Mouse (Mus musculus): Measurements from ENCODE around the gene Plekhg1. TPM values are rescaled to one million over a fixed set of nuclear protein-coding genes. Genes with fewer than 3 reads are reported as not detected.

The Plekhg1 gene
- total RNA-seq, 2 experiments from 2014 or later, result 19.6 to 20.2 TPM

DNA sequence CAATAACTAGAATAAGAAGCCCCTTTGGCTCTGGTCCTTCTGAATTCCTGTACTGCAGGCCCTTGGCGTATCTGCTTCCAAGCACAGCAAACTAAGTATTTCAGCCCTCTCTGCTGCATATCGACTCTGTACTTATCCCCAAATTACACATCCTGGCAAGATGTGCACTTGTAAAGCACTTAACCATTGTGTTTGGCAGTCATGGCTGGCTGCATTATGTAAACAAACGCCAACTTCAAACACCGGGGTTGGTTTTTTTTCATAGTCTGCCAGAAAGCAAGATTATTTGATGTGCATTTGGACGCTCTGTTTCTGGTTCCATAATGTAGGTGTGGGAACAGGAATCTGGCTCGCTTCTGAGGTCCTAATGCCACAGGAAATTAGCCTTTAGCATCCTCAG is 83.7 kb downstream of the Plekhg1 start:
- DNase-seq (ENCODE audit: low spot score in 2 of 2), result no peak

DNA sequence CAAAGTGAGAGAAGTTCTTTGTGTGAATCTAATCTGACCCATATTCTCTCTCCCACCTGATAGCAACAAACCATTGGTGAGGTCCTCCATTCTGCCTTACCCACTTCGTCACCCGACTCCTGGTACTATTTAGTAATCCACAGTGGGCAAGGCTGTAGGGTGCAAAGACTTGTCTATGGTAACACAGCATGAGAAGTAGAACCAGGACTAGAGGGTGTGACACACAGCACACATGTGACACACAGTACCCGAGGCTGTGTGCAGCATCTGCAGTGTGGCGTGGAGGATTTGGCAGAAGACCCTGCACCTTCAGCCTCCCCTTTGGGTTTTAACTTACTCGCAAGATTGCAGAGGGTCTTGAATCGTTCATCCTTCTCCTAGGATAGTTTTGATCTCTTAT is 85.9 kb downstream of the Plekhg1 start:
- DNase-seq (ENCODE audit: low spot score in 2 of 2), result no peak

DNA sequence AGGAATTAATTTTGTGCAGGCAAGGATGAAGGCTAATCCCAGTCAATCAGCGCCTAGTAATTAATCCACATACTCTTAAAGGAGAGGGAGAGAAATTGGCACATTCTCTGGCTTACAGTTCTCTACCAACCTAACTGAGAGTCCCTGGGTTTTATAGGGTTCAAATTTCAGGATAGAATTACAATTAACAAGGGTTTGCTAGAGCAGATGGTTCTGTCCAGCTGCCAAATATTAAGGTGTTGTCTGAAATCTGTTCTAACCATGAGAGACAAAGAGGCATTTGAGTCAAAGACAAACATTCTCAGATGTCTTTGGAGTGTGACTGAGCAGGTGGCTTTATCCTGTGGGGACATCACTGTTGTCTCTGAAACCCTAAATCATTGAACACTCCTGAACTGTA is 87.2 kb downstream of the Plekhg1 start:
- DNase-seq (ENCODE audit: low spot score in 2 of 2), result no peak

GRCm38 (mm10) chr10:3829472-3829871 is 89.3 kb downstream of the Plekhg1 start:
- DNase-seq (ENCODE audit: low spot score in 2 of 2), result peak in 1 of 2 experiments; percentile 17

DNA sequence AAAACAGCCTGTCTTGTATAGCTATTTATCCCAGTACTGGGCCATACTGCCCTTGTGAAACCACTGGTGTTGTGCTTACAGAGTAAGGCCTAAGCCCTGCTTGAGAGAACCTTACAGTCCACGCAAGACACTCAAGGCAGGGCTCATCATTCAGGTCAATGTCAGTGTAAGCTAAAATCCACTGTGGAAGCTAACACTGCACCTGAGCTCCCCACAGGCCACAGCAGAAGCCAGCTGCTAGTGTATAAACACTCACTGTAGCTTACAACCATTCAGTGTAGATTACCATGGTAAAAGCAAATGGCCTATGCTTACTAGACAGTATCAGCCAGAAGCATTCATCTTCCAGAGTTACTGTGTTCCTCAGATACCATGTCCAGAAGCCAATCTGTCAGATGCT is 90.5 kb downstream of the Plekhg1 start:
- DNase-seq (ENCODE audit: low spot score in 2 of 2), result no peak

DNA sequence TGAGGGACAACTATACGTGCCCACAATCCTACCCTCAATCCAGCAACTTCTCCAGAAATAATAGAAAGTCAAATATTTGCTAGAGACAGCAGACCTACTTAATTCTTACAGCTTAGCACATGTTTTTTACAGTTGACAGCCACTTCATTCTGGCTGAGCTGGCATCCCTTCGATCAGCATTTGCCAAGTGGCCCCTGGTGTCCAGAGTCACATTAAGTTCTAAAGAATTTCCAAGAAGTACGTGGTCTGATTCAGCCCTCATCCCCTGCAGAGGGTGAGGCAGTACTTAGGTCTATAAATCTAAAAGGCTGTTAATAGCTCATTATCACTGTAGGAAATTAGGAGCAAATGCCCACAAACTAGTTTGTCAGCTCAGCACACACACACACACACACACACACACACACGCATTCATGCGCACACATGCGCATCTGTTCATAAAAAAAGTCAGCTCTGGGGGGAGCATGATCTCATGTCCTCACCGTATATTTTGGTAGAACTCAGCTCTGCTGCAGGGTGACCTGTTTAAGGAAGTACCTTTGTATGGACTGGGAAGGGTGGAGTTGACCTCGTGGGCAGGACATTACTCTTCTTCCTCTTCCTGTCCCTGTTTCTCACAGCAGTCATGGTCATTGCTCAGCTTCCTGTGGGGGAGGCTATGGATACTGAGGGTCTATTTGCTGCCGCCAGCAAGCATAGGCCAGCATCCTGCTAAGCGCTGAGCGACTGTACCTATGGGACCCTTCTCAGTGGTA is 91.6 kb downstream of the Plekhg1 start:
- peak in 1 of 2 experiments; percentile 17 for DNase-seq (ENCODE audit: low spot score in 2 of 2)

GRCm38 (mm10) chr10:3834060-3834459 is 93.9 kb downstream of the Plekhg1 start:
- DNase-seq (ENCODE audit: low spot score in 2 of 2), result no peak

DNA sequence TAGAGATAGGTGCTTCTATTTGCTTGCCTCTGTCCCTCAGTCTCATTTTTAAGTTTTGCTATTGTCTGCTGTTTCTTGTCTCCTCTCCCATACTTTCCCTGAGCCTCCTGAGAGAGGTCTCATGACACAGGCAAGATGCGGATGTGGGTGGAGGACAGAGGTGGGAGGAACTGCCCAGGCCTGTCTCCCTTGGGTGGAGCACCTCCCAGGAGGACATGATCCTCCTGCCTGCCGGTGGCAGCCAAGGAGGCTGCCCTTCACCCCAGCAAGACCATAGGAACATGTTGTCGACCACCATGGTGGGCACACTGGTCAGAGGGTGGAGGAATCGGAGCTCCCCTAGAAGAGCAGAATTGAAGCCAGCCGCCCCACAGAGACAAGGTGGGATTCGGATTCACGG is 94.5 kb downstream of the Plekhg1 start:
- no peak for DNase-seq (ENCODE audit: low spot score in 2 of 2)

GRCm38 (mm10) chr10:3835616-3836015 is 95.5 kb downstream of the Plekhg1 start:
- peak; percentile 37 to 75 for DNase-seq (ENCODE audit: low spot score in 2 of 2)

DNA sequence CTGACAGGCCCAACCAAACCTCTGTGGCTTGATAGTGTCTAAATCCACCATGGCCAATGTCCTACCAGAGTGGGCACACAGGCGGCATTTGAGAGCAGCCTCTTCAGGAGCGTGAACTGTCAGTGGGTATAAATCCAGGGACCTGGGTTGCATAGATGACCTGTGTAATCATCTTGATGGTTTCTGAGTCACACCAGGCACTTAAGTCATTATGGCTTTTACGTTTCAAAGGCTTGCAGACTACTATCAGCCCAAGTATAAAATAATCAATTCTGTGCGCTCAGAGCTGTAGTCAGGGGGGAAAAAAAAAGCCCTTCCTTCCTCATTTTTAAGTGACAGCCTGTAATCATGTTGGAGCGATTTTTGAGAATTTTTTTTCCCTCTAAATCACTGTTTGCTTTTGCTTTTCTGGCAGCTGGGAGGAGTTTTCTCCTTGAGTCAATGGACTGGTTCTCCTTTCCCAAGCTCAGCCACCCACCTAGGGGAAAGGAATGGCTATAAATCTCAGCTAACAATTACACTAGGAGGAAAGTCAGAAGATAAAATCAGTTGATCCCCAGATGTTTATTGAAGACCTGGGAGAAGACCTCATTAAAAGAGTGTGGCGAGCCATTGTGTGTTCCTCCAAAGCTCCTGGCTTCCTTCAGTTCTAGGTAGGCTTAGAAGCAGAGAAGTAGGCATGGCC is 99.7 kb downstream of the Plekhg1 start:
- no peak for DNase-seq (ENCODE audit: low spot score in 2 of 2)

GRCm38 (mm10) chr10:3844430-3844829 is 104.3 kb downstream of the Plekhg1 start:
- DNase-seq (ENCODE audit: low spot score in 2 of 2), result no peak

GRCm38 (mm10) chr10:3847021-3847420 is 106.9 kb downstream of the Plekhg1 start:
- no peak for DNase-seq (ENCODE audit: low spot score in 2 of 2)

GRCm38 (mm10) chr10:3851461-3851860 is 111.3 kb downstream of the Plekhg1 start:
- DNase-seq (ENCODE audit: low spot score in 2 of 2), result no peak

DNA sequence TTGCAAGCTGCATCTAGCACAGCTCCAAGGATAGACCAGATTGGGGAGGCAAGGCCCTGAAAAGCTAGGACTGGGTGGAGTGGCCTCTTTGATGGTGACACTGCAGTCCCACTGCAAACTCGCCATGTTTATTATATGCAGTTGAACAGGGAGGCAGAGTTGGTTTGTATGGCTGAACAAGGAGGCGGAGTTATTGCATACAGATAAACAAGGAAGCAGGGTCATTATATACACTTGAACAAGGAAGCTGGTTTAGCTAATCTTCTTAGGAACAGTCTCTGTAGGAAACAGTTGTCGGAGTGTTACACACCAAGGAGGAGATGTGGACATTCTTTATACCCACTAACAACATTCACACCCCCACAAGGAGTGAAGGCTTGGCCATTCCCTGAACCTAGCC is 112.6 kb downstream of the Plekhg1 start:
- no peak for DNase-seq (ENCODE audit: low spot score in 2 of 2)

GRCm38 (mm10) chr10:3857912-3858311 is 117.7 kb downstream of the Plekhg1 start:
- DNase-seq (ENCODE audit: low spot score in 2 of 2), result no peak

DNA sequence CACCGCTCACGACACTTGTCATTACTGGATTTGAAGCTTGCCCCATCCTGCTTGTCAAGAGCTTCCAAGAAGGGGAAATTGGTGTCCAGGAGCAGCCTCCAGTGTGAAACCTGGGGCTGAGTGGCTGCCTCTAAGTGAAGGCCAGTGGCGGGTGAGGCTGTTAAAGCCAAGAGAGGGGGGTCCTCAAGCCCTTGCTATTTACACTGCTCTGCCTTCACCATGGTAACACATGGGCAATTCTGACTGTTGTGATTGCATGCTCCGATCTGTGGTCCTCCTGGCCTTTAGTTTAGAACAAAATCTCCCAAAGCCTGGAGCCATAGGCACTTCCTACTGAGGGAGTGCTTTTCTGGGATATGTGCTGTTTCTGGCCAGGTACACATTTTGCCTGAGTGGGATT is 118.3 kb downstream of the Plekhg1 start:
- DNase-seq (ENCODE audit: low spot score in 2 of 2), result no peak

DNA sequence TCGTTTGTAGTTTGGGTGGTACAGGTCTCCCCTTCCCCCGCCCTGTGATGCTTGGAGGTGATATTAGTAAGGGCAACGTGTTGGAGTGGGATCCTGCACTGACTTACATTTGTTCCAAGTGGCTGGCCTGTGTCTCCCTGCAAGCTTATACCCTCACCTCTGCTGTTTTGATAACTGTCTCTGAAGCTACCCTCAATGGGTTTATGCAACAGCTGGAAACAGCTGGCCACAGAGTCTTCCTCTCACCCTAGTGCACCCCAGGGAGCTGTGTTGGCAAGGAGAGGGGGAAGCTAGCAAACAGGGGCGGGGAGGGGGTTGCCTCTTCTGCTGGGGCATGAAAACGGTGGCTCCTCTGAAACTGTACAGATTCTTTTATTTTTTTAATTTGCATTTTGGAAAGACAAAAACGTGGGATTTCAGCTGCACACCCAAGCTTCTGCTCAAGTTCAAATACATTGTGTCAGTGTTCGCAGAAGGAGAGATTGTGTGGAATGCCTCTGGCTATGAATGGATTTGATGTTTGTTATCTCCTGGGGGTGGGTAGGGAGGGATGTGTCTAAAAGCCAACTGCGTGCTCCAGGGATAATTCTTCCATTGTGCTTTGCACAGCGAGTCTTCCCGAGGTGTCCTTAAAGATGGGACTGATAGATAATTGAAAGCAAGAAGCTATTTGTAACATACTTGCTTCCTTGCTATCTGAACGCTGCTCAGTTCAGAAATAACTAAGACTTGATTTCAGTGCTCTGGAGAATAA is 119.0 kb downstream of the Plekhg1 start:
- DNase-seq (ENCODE audit: low spot score in 2 of 2), result no peak

DNA sequence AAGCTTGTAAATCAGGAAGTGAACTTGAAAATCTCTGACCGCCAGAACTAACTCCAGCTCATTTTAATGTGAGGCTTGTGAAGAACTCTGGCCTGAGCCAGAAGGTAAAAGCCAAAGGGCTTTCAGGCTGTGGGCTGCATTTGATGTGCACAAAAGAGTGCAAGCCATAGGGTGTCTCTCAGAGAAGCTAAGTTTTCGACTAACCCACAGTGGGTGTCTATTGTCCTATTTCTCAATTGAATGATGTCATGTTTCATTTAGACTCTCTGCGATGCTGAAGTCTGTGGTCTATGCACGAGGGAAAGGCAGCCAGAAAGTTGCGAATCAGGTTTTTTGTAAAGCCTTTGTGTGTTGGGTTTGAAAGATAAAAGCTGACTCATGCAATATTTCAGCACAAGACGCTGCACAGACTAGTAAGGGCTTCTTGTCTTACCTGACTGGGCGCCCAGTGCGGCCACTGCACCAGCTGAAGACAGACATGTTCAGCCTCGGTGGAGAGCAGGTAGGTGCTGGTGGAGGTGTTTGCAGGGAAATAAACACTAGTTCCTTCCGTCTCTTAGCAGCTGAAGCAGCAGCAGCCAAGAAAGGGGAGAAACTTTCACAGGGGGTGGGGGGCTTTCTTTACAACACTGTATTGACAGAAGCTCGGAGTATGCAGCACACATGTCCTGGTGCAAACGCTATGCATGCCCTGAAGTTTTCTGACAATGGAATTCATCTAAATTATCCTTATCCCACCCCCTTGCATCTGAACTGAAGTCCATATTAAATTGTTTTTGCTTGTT is 123.4 kb downstream of the Plekhg1 start:
- no peak for DNase-seq (ENCODE audit: low spot score in 2 of 2)

GRCm38 (mm10) chr10:3864196-3864540 is 124.0 kb downstream of the Plekhg1 start:
- DNase-seq (ENCODE audit: low spot score in 2 of 2), result no peak

- no peak for DNase-seq (ENCODE audit: low spot score in 2 of 2)
Measured at GRCm38 (mm10) chr10:3867298-3867697, 127.1 kb downstream of the Plekhg1 start.

DNA sequence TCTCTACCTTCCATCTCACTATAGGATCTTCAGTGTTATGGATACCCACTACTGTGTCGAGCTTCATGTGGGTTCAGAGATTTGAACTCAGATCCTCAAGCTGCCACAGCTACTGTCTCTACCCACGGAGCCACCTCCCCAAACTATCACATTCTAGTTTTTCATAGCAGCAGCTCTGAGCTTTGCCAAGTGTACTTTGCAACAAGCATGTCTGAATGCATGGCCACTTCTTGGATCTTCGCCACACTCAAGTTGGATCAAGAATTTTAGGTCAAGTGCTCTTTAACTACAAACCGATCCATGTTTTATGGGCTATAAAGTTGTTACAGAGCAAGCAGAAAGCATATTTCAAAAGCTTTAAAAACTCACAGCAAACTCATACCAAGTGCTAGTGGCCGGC is 130.7 kb downstream of the Plekhg1 start:
- no peak for DNase-seq (ENCODE audit: low spot score in 2 of 2)

All from gastrocnemius, postnatal 4 days (tissue).